Mouse (Mus musculus) limb, embryonic 14.5 days (tissue): ENCODE measurements around the gene Rtl5. TPM values are rescaled to one million over a fixed set of nuclear protein-coding genes. Genes with fewer than 3 reads are reported as not detected.

Experiments
- ATAC-seq: fragments of 200-750 bp; cut with Nextera tagmentation; 2 replicates; pipeline ENCODE4 v1.8.0; 2017; ENCODE audit warnings: low read depth, moderate number of reproducible peaks, moderate TSS enrichment; ENCODE audit not compliant: low FRiP score
- DNase-seq: peaks from one replicate; pipeline ENCODE4 v3.0.0-alpha.2; 2015; ENCODE audit warnings: low spot score
- H3K27ac ChIP-seq: fragments of 300-500 bp; sonication (generic); replicated peaks from 2 replicates; pipeline ENCODE4 v1.5.1; 2014; ENCODE audit warnings: low read depth, mild to moderate bottlenecking, low read length, moderate library complexity, mixed read lengths
- H3K27me3 ChIP-seq: fragments of 300-500 bp; sonication (generic); 2 replicates; pipeline ENCODE4 v1.6.1; 2014; ENCODE audit warnings: low read length, mixed read lengths; ENCODE audit not compliant: control insufficient read depth, insufficient read depth
- H3K36me3 ChIP-seq: fragments of 300-500 bp; sonication (generic); 2 replicates; pipeline ENCODE4 v1.6.1; 2014; ENCODE audit warnings: mild to moderate bottlenecking, low read length, moderate library complexity, mixed read lengths; ENCODE audit not compliant: control insufficient read depth, insufficient read depth
- H3K4me1 ChIP-seq: fragments of 300-500 bp; sonication (generic); 2 replicates; pipeline ENCODE4 v1.6.1; 2014; ENCODE audit warnings: antibody characterized with exemption, low read length, mixed read lengths; ENCODE audit not compliant: control insufficient read depth, insufficient read depth
- H3K4me2 ChIP-seq: fragments of 300-500 bp; sonication (generic); replicated peaks from 2 replicates; pipeline ENCODE4 v1.6.1; 2014; ENCODE audit warnings: low read depth, mild to moderate bottlenecking, low read length, moderate library complexity; ENCODE audit not compliant: severe bottlenecking
- H3K4me3 ChIP-seq: fragments of 300-500 bp; sonication (generic); replicated peaks from 2 replicates; pipeline ENCODE4 v1.5.1; 2014; ENCODE audit warnings: low read length
- H3K9ac ChIP-seq: fragments of 300-500 bp; sonication (generic); 2 replicates; pipeline ENCODE4 v1.6.1; 2014; ENCODE audit warnings: mild to moderate bottlenecking, low read depth, low read length, moderate library complexity; ENCODE audit not compliant: severe bottlenecking
- H3K9me3 ChIP-seq: fragments of 300-500 bp; sonication (generic); 2 replicates; pipeline ENCODE4 v1.6.1; 2016; ENCODE audit warnings: low read length; ENCODE audit not compliant: control insufficient read depth
- POLR2A ChIP-seq: fragments of 200-500 bp; IDR thresholded peaks from 2 replicates; pipeline ENCODE4 v1.8.0; 2012; ENCODE audit warnings: inconsistent platforms, mild to moderate bottlenecking, moderate library complexity, borderline replicate concordance; ENCODE audit not compliant: insufficient read depth, insufficient read length; ENCODE audit errors: extremely low read depth
- WGBS: fragments of 180-500 bp; shearing (Covaris S2); extraction: QIAGEN DNeasy Blood & Tissue Kit; methylation state at CpG from one replicate; pipeline ENCODE4 v1.1.7; 2014; 5-methylcytosine and 5-hydroxymethylcytosine counted together
- polyA plus RNA-seq, 2 experiments: library from polyadenylated mRNA; depleted of rRNA in 1 of 2; stranded (reverse) in 1 of 2; unstranded in 1 of 2; fragments of >200 nt; fragmentation: Nextera tagmentation in 1 of 2; extraction: Ambion mirVana in 1 of 2; gene quantifications; 2 replicates each; pipeline versions ENCODE4 v1.2.1 to v1.2.3; 2012 to 2014

Rtl5 gene
- polyA plus RNA-seq, 2 experiments, result 1.1 to 24.8 TPM

GRCm38 (mm10) chrX:102101886-102102285 is 30.8 kb upstream of the Rtl5 start:
- Histone ChIP-seq H3K4me1 (no peaks in the 10 kb centered on the region), H3K4me3 (no peak overlapping the region), H3K9me3 (no peaks in the 10 kb centered on the region), H3K9ac (no peak overlapping the region), H3K27ac (no peak overlapping the region), H3K4me2 (no peak overlapping the region), H3K27me3 (no peaks in the 10 kb centered on the region), H3K36me3 (no peaks in the 10 kb centered on the region)
- DNase-seq (no peak), ATAC-seq (no peak)
- 66% methylated on average over 7 of the region's 7 CpGs for WGBS
- TF ChIP-seq POLR2A, result no peak

- DNase-seq (no peak), ATAC-seq (no peak)
- Histone ChIP-seq H3K36me3 (no peaks in the 10 kb centered on the region), H3K4me2 (no peak overlapping the region), H3K4me3 (no peak overlapping the region), H3K9me3 (no peaks in the 10 kb centered on the region), H3K4me1 (no peaks in the 10 kb centered on the region), H3K9ac (no peak overlapping the region), H3K27me3 (no peaks in the 10 kb centered on the region), H3K27ac (no peak overlapping the region)
- WGBS, result 78% methylated on average over 7 of the region's 7 CpGs
- TF ChIP-seq POLR2A, result no peak
Measured at GRCm38 (mm10) chrX:102094381-102094904, 23.3 kb upstream of the Rtl5 start.

- H3K4me3 ChIP-seq, result no peak overlapping the region
- H3K36me3 ChIP-seq, result no peaks in the 10 kb centered on the region
- TF ChIP-seq POLR2A, result no peak
- DNase-seq (no peak), ATAC-seq (no peak)
- no peaks in the 10 kb centered on the region for H3K4me1 ChIP-seq
- no peak overlapping the region for H3K9ac ChIP-seq
- H3K9me3 ChIP-seq, result no peaks in the 10 kb centered on the region
- H3K27ac ChIP-seq, result no peak overlapping the region
- no peaks in the 10 kb centered on the region for H3K27me3 ChIP-seq
- no peak overlapping the region for H3K4me2 ChIP-seq
- 67% methylated on average over 3 of the region's 3 CpGs for WGBS
Measured at GRCm38 (mm10) chrX:102090605-102091004, 19.5 kb upstream of the Rtl5 start.

GRCm38 (mm10) chrX:102085798-102086443 is 14.8 kb upstream of the Rtl5 start:
- Histone ChIP-seq H3K4me3 (no peak overlapping the region), H3K36me3 (no peaks in the 10 kb centered on the region; the same call in 1 of the 2 replicates), H3K4me1 (no peaks in the 10 kb centered on the region), H3K27me3 (no peaks in the 10 kb centered on the region; the same call in 1 of the 2 replicates), H3K9me3 (no peaks in the 10 kb centered on the region), H3K4me2 (no peak overlapping the region), H3K9ac (no peak overlapping the region), H3K27ac (no peak overlapping the region)
- no peak for TF ChIP-seq POLR2A
- DNase-seq, result no peak
- ATAC-seq, result no peak
- WGBS, result 85% methylated on average over 8 of the region's 8 CpGs

- Histone ChIP-seq H3K4me1 (no peaks in the 10 kb centered on the region), H3K27me3 (no peaks in the 10 kb centered on the region; the same call in 1 of the 2 replicates), H3K27ac (0 out of 2 replicates have a peak overlapping the region, but pooled peaks have one; percentile 43), H3K4me2 (no peak overlapping the region), H3K9ac (no peak overlapping the region), H3K4me3 (no peak overlapping the region), H3K36me3 (no peaks in the 10 kb centered on the region; the same call in 1 of the 2 replicates), H3K9me3 (no peaks in the 10 kb centered on the region)
- TF ChIP-seq POLR2A, result no peak
- ATAC-seq, result no peak
- no peak for DNase-seq
- 47% methylated on average over 5 of the region's 5 CpGs for WGBS
Measured at GRCm38 (mm10) chrX:102082340-102082739, 11.2 kb upstream of the Rtl5 start.
